Mouse (Mus musculus) liver, postnatal 0 days (tissue): ENCODE measurements at regions not wholly inside any gene's neighbourhood (a gene's known extent, or its start where the extent isn't known, plus 50 kb on each side); places are given as distances from the start of the nearest gene placed in this dataset.

ENCODE experiments used
- CTCF ChIP-seq: sonication (generic); IDR thresholded peaks from 2 replicates; pipeline ENCODE4 v1.5.1; 2016; ENCODE audit warnings: antibody characterized with exemption, low read depth
- EP300 ChIP-seq: IDR thresholded peaks from 2 replicates; pipeline ENCODE4 v1.6.1; 2016; ENCODE audit warnings: antibody characterized with exemption, low read depth, mild to moderate bottlenecking

GRCm38 (mm10) chrX:19164151-19164550 lies 317.0 kb downstream of the Tex13c3 start:
- TF ChIP-seq EP300, result no peak
- TF ChIP-seq CTCF, result no peak
